Mouse (Mus musculus) frontal cortex, adult 2 months (tissue): Measurements from ENCODE around the gene 2310007B03Rik. TPM values are rescaled to one million over a fixed set of nuclear protein-coding genes. Genes with fewer than 3 reads are reported as not detected.
A peak's percentile ranks its signal among the peaks of the same experiment; 100 is the strongest.
"Not testable (repeated sequence)": the region's sequence is repeated elsewhere in the genome, so short reads cannot be mapped to it uniquely, and the experiment has no call there.

Source experiments
- DNase-seq, 2 experiments: peaks; one replicate each; pipeline ENCODE4 v3.0.0; 2022; ENCODE audit warnings: low spot score in 1 of 2; ENCODE audit errors: extremely low spot score in 1 of 2
- polyA plus RNA-seq: library from polyadenylated mRNA; depleted of rRNA; stranded (reverse); fragments of >200 nt; gene quantifications from 2 replicates; pipeline ENCODE4 v1.2.3, GENCODE M21; 2012; rRNA removed

Gene 2310007B03Rik
- polyA plus RNA-seq: not detected in 2 replicates

DNA sequence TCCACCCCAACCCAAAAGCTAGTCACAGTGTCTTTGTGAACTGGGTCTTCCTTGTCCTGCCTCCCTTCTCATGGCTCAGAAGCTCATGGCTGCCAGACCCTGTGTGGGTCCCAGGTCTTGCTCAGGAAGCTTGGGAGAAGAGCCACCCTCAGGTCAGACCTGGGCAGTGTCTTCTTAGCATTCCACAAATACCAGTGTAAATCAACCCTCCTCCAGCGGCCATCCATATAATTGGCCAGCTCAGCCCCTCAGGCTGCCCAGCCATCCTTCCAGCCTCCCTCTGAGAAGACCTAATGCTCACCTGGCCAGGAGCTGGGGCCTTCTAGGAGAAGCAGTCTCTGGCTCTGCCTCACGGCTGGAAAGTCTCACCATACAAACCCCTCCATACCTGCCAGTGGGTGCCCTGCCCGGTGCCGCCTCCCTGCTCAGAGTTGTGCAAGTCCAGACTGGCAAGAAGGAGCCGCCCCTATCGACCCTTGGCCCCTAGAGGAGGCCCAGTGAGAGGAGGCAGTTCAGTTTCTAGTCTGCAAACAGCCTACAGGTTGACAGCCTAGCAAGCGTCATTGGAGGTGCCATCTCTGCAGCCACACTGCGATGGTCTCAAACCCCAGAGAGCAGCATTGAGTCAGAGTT, at the start of gene 2310007B03Rik:
Gene 2310007B03Rik (minus strand): TSS at position 448 of the 633 bp plus-strand sequence.
- DNase-seq: no peak

DNA sequence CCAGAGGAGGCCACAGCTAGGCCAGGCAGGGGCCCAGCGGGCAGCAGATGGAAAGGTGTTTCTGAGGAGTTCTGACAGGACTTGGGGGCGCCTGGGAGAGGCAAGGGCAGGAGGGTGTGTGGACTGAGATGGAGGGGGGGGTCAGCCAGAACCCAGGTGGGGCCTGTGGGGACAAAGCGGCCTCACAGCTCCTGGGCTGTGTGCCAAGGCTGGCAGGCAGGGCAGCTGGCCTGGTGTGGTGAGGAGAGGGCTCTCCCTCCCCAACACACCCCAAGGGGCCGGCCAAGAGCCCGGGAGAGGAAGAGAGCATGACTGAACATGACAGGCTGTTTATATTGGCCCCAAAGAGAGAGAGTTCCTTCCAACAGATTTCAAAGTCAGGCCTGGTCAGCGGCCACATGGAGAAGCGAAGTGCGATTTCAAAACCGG, 49.5 kb upstream of the 2310007B03Rik start:
- DNase-seq: peak; percentile 29 to 48

DNA sequence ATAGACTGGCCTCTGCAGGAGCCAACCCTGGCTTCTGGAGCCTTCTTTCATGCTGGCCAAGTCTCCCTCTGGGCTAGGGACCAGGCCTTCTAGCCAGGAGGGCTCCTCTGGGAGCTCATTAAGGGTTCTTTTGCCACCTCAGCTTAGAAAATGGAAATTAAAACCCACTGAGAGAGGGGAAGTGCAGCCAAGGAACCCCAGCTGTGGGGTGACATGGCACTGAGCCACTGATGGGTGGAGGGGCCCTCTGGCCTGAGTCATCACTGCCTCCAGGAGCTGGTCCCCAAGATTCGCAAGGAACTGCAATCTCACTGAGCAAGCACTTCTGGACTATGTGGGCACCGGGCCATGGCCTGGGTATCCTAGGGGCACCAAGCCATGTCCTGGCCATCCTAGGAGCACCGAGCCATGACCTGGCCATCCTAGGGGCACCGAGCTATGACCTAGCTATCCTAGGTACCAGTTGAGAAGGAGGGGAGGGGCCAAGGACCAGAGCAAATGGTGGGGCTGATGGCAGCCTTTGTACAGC, 46.9 kb upstream of the 2310007B03Rik start:
- DNase-seq: peak in 1 of 2 experiments; percentile 30

DNA sequence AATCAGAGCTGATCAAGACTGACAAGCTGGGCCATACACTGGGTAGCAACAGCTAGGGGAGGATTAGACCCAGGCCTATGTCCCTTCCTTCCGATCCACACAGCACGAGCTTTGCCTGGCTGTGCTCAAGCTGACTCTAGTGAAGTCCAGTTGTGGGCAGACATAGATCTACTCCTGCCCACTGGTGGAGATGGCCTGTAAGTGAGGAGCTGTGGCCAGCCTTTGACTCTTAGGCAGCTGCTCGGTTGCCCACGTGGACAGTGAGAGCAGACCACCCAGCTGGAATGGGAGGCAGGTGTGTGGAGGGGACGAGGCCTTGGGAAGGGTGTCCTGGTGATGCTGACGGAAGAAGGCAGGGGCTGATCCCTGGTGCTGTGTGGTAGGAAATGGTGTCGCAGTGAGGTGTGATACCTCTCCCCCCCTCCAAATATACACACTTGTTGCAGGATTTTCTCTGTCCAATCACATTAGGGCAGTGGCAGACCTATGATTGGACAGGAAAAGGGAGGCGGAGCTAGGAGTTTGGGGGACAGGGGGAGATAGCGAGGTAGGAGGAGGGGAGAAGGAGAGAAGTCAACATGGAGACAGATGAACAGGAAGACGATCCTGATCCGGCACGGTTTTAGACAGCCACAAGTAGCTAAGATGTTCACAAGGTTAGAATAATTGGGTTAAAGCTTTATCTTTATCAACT, 45.7 kb upstream of the 2310007B03Rik start:
- no peak for DNase-seq

DNA sequence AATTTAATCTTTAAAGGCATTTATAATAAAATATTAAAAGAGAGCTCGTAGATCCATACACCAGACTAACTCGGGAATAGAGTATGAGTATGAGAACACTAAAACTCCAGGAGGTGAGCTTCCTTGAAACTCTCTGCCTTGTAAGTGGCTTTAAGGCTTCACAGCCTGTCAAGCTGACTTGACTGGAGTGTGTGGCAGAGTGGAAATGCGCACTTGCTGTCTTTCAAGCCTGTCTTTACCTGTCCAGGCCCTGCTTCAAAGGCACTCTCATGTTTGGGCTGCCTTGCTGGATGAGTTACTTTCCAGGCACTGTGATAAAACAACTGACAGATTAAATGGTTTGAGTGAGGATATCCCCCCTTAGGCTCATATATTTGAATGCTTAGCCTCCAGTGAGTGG, 37.2 kb upstream of the 2310007B03Rik start:
- DNase-seq: no peak

DNA sequence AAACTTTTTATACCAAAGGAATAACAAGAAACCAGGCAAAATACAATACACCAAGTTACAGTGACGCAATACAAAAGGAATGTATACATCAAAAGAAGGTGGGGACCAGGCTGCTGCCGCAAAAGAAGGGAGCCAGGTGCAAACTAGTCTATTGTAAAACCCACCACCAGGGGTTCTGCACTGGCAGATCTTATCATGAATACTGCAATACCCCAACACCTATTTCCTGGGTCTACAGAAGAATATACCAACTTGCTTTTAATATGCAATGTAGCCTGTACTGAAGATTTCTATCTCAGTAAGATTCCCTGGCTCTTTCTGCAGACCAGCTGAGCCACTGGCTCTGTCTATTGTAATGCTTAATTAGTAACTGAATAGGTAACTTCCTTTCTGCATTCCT, 36.7 kb upstream of the 2310007B03Rik start:
- DNase-seq: not testable (repeated sequence)

DNA sequence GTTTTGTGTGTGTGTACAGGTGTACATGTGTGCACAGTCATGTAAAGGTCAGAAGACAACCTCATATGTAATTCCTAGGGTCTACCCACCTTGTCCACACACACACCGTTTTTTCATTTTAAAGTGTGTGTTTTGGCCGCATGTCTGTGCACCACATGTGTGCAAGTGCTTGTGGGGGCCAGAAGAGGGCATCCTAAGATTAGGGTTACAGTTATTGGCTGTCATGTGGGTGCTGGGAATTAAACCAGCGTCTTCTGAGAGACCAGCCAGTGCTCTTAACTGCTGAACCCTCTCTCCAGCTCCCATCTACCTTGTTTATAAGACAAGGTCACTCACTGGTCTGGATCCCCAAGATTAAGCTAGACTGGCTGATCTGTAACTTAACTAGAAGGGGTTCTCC, 34.2 kb upstream of the 2310007B03Rik start:
- no peak for DNase-seq

DNA sequence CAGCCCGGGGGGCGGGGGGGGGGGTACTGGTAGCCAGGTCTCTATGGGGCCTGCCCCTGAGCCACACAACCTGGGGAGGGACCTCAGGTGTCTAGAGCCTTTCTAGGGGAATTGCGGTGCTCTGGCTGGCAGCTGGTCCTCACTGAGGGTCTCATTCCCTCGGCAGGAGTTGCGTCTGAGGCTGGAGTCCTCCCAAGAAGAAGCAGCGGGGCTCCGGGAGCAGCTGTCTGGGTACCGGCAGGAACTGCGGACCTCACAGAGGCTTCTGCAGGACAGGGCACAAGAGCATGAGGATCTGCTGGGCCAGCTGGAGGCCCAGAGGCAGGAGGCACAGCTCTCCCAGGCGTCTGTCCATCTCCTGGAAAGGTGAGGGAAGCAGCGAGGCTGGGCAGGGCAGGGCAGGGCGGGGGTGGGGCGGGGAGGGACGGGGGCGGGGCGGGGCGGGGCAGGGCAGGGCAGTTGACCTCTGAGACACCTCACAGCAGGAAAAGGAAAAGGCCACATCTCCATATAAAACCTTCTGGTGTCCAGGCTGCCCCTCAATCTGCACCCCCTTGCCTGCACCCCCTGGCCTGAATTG, 30.1 kb upstream of the 2310007B03Rik start:
- DNase-seq: no peak

DNA sequence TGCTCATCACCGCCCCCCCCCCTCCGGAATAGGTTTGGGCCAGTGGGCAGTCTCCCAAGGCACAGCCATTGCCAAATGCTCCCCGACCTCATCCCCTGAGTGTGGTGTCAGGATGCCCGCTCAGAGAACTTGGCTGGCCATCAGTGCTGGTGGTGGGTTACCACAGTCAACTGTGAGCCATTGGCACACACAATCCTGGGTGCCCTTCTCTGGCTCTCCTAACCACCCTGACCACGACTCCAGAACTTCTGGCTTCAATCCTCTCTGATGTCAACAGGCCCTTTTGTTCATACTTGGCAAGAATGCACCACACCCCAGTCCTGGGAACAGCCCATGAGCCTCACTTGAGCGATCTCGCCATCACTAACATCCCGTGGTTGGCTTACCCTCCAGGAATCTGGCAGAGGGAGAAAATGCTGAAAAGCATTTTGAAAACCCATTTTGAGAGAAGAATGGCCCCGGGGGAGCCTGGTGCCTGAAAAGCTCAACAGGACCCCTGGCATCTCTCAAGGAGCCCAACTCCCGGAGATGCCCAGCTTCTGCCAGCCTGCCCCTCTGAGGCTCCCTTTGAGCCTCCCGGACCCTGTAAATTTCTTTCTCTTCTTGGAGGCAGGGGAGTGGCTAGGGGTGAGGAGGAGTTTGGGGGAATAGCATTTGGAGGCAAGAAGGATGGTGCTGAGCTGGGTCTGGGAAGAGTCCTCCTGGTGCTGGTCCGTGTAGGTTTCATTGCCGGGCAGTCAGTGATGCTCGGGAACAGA, 23.5 kb upstream of the 2310007B03Rik start:
- peak in 1 of 2 experiments; percentile 34 for DNase-seq

DNA sequence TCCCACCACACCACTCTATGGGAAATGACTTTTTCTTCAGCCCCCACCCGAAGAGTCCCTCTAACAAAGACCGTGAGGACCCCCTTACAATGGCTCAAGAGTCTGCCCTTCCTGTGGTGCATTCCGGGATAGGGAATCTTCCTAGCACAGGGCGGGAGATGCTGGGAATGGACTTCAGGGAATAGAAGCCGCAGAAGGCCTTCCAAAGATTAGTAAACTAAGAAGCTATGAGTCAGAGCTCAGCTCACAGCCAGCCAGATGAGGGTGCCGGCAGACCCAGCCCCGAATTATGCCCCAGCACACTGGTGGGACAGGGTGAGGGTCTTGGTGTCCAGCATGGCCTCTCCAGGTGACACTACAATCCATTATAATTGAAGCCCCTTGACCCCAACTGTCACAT, 21.5 kb upstream of the 2310007B03Rik start:
- DNase-seq: no peak

DNA sequence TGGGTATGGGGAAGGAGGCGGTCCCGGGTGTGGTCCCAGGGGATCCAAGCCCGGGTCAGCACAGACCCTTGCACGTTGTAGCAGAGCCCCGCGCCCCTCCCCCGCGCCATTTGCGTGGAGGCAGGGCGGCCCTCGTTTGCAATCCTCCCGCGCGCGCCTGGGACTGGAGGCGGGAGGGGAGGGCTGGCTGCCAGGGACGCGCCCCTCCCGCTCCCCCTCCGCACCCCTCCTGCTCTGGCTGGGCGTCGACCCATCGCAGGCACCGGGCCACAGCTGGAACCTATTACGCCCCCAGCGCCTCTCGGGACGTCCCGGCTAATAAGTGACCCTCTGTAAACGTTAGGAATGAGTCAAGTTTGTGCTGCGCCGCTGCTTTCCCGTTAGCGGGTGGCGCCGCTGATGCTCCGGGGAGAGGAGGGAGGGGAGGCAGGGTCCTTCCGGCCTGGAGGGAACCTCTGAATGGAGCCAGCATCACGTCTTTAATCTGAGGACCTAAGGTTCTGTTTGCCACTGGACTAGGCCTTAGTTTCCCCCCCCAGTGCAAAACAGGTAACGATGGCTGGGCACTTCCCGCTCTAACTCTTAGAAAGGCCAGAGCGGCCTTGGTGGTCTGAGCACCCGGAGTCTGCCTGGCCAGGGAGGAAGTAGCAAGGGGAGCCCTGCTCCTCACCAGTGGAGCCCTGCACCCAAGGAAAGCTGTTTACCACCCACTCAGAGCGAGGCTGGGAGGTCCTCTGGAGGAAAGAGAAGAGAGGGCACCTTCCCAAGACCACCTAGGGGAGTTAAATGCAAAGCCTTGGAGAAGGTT, 16.0 kb upstream of the 2310007B03Rik start:
- peak in 1 of 2 experiments; percentile 48 for DNase-seq

DNA sequence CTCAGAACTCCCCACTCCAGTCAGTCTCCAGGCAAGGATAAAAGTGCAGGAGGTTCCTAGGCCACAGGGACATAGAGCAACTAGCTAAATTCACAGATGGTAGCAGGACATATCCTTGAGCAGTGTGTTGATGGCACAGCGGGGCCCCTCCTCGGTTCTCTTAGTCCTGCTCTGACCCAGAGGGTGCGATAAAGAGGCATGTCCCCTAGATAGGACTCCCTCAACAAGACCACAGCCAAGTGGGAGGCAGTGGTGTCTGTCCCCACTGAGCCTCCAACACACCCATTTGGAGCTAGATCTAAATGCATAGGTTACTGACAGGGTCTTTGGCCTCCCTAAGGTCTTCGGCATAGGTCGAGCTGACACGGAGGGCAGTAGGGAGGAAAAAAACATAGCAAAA, 15.1 kb upstream of the 2310007B03Rik start:
- DNase-seq: no peak

DNA sequence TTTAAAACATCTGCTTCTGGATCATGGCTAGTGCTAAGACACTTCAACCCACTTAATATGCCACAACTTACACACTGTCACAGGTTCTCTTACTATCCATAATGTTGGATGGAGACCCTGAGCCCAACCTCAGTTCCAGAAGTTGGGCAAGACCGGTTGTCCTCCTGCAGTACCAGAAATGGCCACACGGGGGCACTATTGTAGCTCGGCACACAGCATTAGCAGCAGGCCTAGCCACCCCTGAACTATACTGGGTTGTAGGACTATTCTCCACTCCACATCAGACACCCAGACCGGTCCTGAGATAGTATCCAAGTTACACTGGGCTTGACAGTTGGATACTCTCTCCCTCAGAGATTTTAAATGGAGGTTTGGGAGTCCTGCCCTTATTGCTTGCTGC, 13.7 kb upstream of the 2310007B03Rik start:
- peak; percentile 49 to 90 for DNase-seq

DNA sequence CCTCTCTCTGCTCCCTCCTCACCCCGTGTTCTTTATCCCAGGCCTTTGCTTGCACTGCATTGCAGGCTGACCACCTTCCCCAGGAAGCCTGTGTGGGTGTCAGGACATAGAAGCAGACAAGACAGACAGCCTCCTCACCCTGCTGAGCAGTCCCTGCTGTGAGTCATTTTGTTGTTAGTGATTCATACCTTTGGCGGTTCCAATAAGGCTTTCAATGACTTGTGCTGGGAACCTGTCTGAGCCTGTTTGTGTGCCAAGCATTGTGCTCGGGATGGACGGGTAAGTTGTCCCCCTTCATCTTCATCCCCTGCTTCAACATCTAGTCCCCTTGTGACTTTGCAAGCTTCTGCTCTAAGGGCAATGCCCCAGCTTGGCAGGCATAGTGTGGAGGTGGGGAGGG, 12.9 kb upstream of the 2310007B03Rik start:
- DNase-seq: peak in 1 of 2 experiments; percentile 16

DNA sequence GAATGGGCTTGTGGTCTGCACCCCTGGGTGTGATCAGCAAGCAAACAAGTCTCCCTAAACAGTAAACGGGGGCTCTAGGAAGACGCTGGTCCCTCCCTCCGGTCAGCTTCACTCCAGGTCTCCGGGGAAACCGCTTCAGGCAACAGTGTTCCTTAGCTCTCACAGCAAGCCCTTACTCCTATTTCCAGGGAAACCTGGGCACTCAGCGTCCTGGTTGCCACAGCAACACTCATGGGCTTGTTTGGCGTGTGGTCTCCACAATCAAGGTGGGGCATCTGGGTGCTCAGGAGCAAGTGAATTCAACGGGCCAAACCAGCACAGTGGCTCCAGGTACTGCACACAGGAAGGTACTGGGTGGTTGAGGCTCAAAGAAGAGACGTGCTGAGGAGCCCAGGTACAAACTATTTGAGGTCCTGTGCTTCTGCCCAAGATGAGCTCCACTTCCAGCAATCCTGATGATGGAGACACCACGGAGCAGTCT, 7.6 kb upstream of the 2310007B03Rik start, which contains the start of gene Crocc2:
Gene Crocc2 (plus strand): TSS at position 431 of the 481 bp plus-strand sequence.
- DNase-seq: no peak

DNA sequence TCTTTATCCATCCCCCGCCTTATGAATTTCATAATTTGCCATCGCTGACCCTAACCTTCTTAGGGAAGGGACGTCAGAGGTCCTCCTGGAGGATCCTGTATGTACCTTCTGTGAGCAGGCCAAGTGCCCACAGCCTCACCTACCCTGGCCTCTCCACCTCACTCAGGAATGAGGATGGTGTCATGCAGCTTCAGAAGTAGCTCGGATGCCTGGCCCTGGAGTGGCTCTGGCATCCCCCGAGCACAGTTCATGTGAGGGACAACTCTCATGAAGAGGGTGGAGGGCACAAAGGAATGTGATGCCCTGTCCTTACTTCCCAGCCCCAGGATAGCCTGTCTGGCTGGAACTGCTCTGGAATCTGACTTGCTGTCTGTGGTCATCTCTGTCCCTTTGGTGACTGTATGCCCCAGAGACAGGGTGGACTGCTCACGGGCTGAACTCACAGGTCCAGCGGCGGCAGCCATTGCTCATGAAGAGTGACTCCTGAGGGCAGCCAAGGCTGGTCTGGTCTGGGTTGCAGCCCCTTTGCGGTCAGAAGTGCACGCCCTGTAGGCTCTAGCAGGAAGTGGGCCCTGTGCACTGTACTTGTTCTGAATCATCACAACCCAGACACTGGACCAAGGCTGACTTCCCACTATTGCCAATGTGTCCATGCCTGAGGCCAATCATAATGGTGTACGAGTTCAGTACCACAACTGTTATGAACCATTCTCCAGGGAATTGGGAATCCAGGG, 5.8 kb upstream of the 2310007B03Rik start:
- no peak for DNase-seq

DNA sequence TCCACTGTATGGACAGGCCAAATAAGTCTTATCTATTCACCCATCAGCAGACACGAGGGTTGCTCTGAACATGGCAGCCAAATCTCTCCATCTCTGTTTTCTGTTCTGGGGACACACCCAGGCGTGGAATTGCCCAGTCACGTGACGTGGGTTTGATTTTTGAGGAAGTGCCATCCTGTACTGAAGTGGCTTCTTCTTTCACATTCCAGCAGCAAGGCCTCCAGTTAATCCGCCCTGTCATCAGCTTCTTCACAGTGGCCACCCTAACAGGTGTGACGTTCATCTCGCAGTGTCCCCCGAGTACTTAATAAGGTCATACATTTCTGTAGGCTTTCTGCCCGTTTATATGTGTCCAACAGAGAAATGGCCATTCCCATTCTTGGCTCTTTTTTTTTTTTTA, 4.7 kb upstream of the 2310007B03Rik start:
- DNase-seq: no peak

DNA sequence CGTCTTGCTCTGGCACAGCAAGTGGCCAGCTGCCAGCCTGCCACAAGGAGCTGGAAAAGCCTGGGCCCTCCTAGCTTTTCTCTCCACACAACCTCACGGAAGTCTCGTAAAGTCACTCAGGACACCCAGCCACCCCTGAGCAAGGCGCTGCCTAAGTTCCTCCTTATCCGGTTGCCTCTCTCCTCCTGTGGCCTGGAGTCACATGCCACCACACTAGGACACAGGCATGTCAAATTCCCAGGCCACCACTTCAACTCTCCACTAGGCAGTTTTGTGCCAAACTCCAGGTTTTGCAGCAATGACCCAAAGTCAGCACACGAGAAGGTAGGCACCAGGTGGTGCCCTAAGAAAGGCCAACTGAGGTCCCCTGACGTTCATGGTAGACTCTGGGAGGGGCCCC, 1.8 kb upstream of the 2310007B03Rik start:
- DNase-seq: no peak

DNA sequence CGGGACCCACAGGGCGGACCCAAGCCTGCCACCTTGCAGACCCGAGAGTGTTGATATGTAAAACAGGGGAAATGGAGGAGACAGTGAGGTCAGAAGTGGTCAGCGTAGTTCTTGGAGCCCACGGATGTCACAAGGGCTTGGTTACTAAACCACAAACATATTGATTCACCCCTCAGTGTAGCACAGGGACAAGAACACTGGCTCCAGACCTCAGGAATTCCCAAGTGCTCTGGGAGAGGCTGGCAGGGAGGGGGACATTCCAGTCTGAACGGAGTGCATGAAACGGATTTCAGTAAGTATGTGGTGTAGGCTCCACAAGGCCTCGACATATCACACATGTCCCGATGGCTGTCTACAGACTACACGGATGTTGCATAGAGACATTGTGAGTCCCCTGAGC, 1.2 kb upstream of the 2310007B03Rik start:
- no peak for DNase-seq
